Mouse (Mus musculus): ENCODE measurements at regions not wholly inside any gene's neighbourhood (a gene's known extent, or its start where the extent isn't known, plus 50 kb on each side); places are given as distances from the start of the nearest gene placed in this dataset.
A peak's percentile ranks its signal among the peaks of the same experiment; 100 is the strongest.

GRCm38 (mm10) chr11:109069326-109069709, 74.9 kb downstream of the E030025P04Rik start:
- no peak overlapping the region for H3K9ac ChIP-seq (ENCODE audit: low read length)
- H3K9me3 ChIP-seq (ENCODE audit: control insufficient read depth, low read length): no peaks in the 10 kb centered on the region
- ATAC-seq (ENCODE audit: insufficient number of reproducible peaks, low FRiP score, low TSS enrichment, low read depth) (no peak), DNase-seq (ENCODE audit: low spot score) (no peak)
- no peak overlapping the region for H3K4me3 ChIP-seq (ENCODE audit: low read depth, low read length)
- H3K36me3 ChIP-seq (ENCODE audit: control insufficient read depth, insufficient read depth, low read length): no peaks in the 10 kb centered on the region
- H3K27ac ChIP-seq (replicated peaks; ENCODE audit: low read depth, low read length): no peak overlapping the region
- 26% methylated on average over 6 of the region's 6 CpGs for WGBS
- H3K4me1 ChIP-seq (ENCODE audit: control insufficient read depth, insufficient read depth, low read length): peaks cover 15% of the 10 kb centered on the region
- no peak overlapping the region; the same call in 1 of the 2 replicates for H3K4me2 ChIP-seq (ENCODE audit: low read depth, severe bottlenecking)
- H3K27me3 ChIP-seq (ENCODE audit: control insufficient read depth, insufficient read depth, low read length): no peaks in the 10 kb centered on the region

GRCm38 (mm10) chr11:109068371-109069325, 75.5 kb downstream of the E030025P04Rik start:
- Histone ChIP-seq H3K4me2 (ENCODE audit: low read depth, severe bottlenecking) (peak overlapping the region; percentile 24), H3K36me3 (ENCODE audit: control insufficient read depth, insufficient read depth, low read length) (no peaks in the 10 kb centered on the region), H3K9ac (ENCODE audit: low read length) (no peak overlapping the region), H3K27ac (replicated peaks; ENCODE audit: low read depth, low read length) (no peak overlapping the region; the same call in 1 of the 2 replicates), H3K9me3 (ENCODE audit: control insufficient read depth, low read length) (no peaks in the 10 kb centered on the region; the same call in 1 of the 2 replicates), H3K27me3 (ENCODE audit: control insufficient read depth, insufficient read depth, low read length) (no peaks in the 10 kb centered on the region), H3K4me3 (ENCODE audit: low read depth, low read length) (no peak overlapping the region), H3K4me1 (ENCODE audit: control insufficient read depth, insufficient read depth, low read length) (peaks cover 15% of the 10 kb centered on the region)
- 10% methylated on average over 22 of the region's 22 CpGs for WGBS
- ATAC-seq (ENCODE audit: insufficient number of reproducible peaks, low FRiP score, low TSS enrichment, low read depth): no peak; the same call in 1 of the 2 replicates
- no peak for DNase-seq (ENCODE audit: low spot score)

GRCm38 (mm10) chr11:109067733-109068132, 76.4 kb downstream of the E030025P04Rik start:
- Histone ChIP-seq H3K4me3 (ENCODE audit: low read depth, low read length) (no peak overlapping the region), H3K27me3 (ENCODE audit: control insufficient read depth, insufficient read depth, low read length) (no peaks in the 10 kb centered on the region), H3K4me2 (ENCODE audit: low read depth, severe bottlenecking) (no peak overlapping the region), H3K27ac (replicated peaks; ENCODE audit: low read depth, low read length) (no peak overlapping the region), H3K4me1 (ENCODE audit: control insufficient read depth, insufficient read depth, low read length) (peaks cover 15% of the 10 kb centered on the region), H3K36me3 (ENCODE audit: control insufficient read depth, insufficient read depth, low read length) (no peaks in the 10 kb centered on the region), H3K9ac (ENCODE audit: low read length) (no peak overlapping the region), H3K9me3 (ENCODE audit: control insufficient read depth, low read length) (no peaks in the 10 kb centered on the region; the same call in 1 of the 2 replicates)
- ATAC-seq (ENCODE audit: insufficient number of reproducible peaks, low FRiP score, low TSS enrichment, low read depth): no peak
- WGBS: 64% methylated on average over 7 of the region's 7 CpGs
- DNase-seq (ENCODE audit: low spot score): no peak

- no peak overlapping the region for H3K4me3 ChIP-seq (ENCODE audit: low read depth, low read length)
- H3K27me3 ChIP-seq (ENCODE audit: control insufficient read depth, insufficient read depth, low read length): no peaks in the 10 kb centered on the region
- H3K9ac ChIP-seq (ENCODE audit: low read length): no peak overlapping the region
- H3K36me3 ChIP-seq (ENCODE audit: control insufficient read depth, insufficient read depth, low read length): no peaks in the 10 kb centered on the region
- DNase-seq (ENCODE audit: low spot score) (no peak), ATAC-seq (ENCODE audit: insufficient number of reproducible peaks, low FRiP score, low TSS enrichment, low read depth) (no peak)
- H3K9me3 ChIP-seq (ENCODE audit: control insufficient read depth, low read length): no peaks in the 10 kb centered on the region; the same call in 1 of the 2 replicates
- no peak overlapping the region for H3K4me2 ChIP-seq (ENCODE audit: low read depth, severe bottlenecking)
- no peak overlapping the region for H3K27ac ChIP-seq (replicated peaks; ENCODE audit: low read depth, low read length)
- no peaks in the 10 kb centered on the region for H3K4me1 ChIP-seq (ENCODE audit: control insufficient read depth, insufficient read depth, low read length)
- 70% methylated on average over 4 of the region's 4 CpGs for WGBS
Observed at GRCm38 (mm10) chr11:109061971-109062370, 82.2 kb downstream of the E030025P04Rik start.

- 77% methylated on average over 3 of the region's 3 CpGs for WGBS
- no peak overlapping the region for H3K9ac ChIP-seq (ENCODE audit: low read length)
- no peaks in the 10 kb centered on the region for H3K27me3 ChIP-seq (ENCODE audit: control insufficient read depth, insufficient read depth, low read length)
- no peaks in the 10 kb centered on the region for H3K4me1 ChIP-seq (ENCODE audit: control insufficient read depth, insufficient read depth, low read length)
- no peaks in the 10 kb centered on the region; the same call in 1 of the 2 replicates for H3K9me3 ChIP-seq (ENCODE audit: control insufficient read depth, low read length)
- DNase-seq (ENCODE audit: low spot score): no peak
- no peaks in the 10 kb centered on the region for H3K36me3 ChIP-seq (ENCODE audit: control insufficient read depth, insufficient read depth, low read length)
- no peak overlapping the region for H3K4me2 ChIP-seq (ENCODE audit: low read depth, severe bottlenecking)
- no peak overlapping the region for H3K27ac ChIP-seq (replicated peaks; ENCODE audit: low read depth, low read length)
- no peak for ATAC-seq (ENCODE audit: insufficient number of reproducible peaks, low FRiP score, low TSS enrichment, low read depth)
- H3K4me3 ChIP-seq (ENCODE audit: low read depth, low read length): no peak overlapping the region
Observed at GRCm38 (mm10) chr11:109060527-109060908, 83.7 kb downstream of the E030025P04Rik start.

GRCm38 (mm10) chr11:109059863-109060526, 84.2 kb downstream of the E030025P04Rik start:
- no peaks in the 10 kb centered on the region for H3K27me3 ChIP-seq (ENCODE audit: control insufficient read depth, insufficient read depth, low read length)
- no peaks in the 10 kb centered on the region; the same call in 1 of the 2 replicates for H3K9me3 ChIP-seq (ENCODE audit: control insufficient read depth, low read length)
- ATAC-seq (ENCODE audit: insufficient number of reproducible peaks, low FRiP score, low TSS enrichment, low read depth) (no peak), DNase-seq (ENCODE audit: low spot score) (no peak)
- no peak overlapping the region for H3K27ac ChIP-seq (replicated peaks; ENCODE audit: low read depth, low read length)
- no peak overlapping the region for H3K4me2 ChIP-seq (ENCODE audit: low read depth, severe bottlenecking)
- WGBS: 85% methylated on average over 12 of the region's 12 CpGs
- H3K4me1 ChIP-seq (ENCODE audit: control insufficient read depth, insufficient read depth, low read length): no peaks in the 10 kb centered on the region
- no peak overlapping the region for H3K9ac ChIP-seq (ENCODE audit: low read length)
- H3K36me3 ChIP-seq (ENCODE audit: control insufficient read depth, insufficient read depth, low read length): no peaks in the 10 kb centered on the region
- no peak overlapping the region for H3K4me3 ChIP-seq (ENCODE audit: low read depth, low read length)

GRCm38 (mm10) chr11:109058021-109058420, 86.1 kb downstream of the E030025P04Rik start:
- Histone ChIP-seq H3K4me1 (ENCODE audit: control insufficient read depth, insufficient read depth, low read length) (no peaks in the 10 kb centered on the region), H3K9me3 (ENCODE audit: control insufficient read depth, low read length) (no peaks in the 10 kb centered on the region), H3K36me3 (ENCODE audit: control insufficient read depth, insufficient read depth, low read length) (no peaks in the 10 kb centered on the region), H3K27ac (replicated peaks; ENCODE audit: low read depth, low read length) (no peak overlapping the region), H3K4me3 (ENCODE audit: low read depth, low read length) (no peak overlapping the region), H3K9ac (ENCODE audit: low read length) (no peak overlapping the region), H3K4me2 (ENCODE audit: low read depth, severe bottlenecking) (no peak overlapping the region), H3K27me3 (ENCODE audit: control insufficient read depth, insufficient read depth, low read length) (no peaks in the 10 kb centered on the region)
- no peak for DNase-seq (ENCODE audit: low spot score)
- ATAC-seq (ENCODE audit: insufficient number of reproducible peaks, low FRiP score, low TSS enrichment, low read depth): no peak

GRCm38 (mm10) chr11:109048257-109049101, 95.7 kb downstream of the E030025P04Rik start:
- ATAC-seq (ENCODE audit: insufficient number of reproducible peaks, low FRiP score, low TSS enrichment, low read depth) (no peak), DNase-seq (ENCODE audit: low spot score) (no peak)
- H3K4me1 ChIP-seq (ENCODE audit: control insufficient read depth, insufficient read depth, low read length): no peaks in the 10 kb centered on the region
- no peaks in the 10 kb centered on the region for H3K36me3 ChIP-seq (ENCODE audit: control insufficient read depth, insufficient read depth, low read length)
- WGBS: 61% methylated on average over 10 of the region's 10 CpGs
- H3K4me3 ChIP-seq (ENCODE audit: low read depth, low read length): no peak overlapping the region
- H3K4me2 ChIP-seq (ENCODE audit: low read depth, severe bottlenecking): no peak overlapping the region
- no peaks in the 10 kb centered on the region for H3K9me3 ChIP-seq (ENCODE audit: control insufficient read depth, low read length)
- no peaks in the 10 kb centered on the region for H3K27me3 ChIP-seq (ENCODE audit: control insufficient read depth, insufficient read depth, low read length)
- H3K27ac ChIP-seq (replicated peaks; ENCODE audit: low read depth, low read length): no peak overlapping the region
- no peak overlapping the region for H3K9ac ChIP-seq (ENCODE audit: low read length)
